Mouse (Mus musculus) stomach, embryonic 14.5 days (tissue): ENCODE measurements around the gene Eci1. TPM values are rescaled to one million over a fixed set of nuclear protein-coding genes. Genes with fewer than 3 reads are reported as not detected.

ENCODE experiments used
- ATAC-seq: fragments of 200-750 bp; cut with Nextera tagmentation; 2 replicates; pipeline ENCODE4 v1.8.0; 2017; ENCODE audit warnings: low read depth, moderate TSS enrichment; ENCODE audit not compliant: insufficient number of reproducible peaks, insufficient read depth, low FRiP score
- H3K27ac ChIP-seq: fragments of 300-500 bp; sonication (generic); 2 replicates; pipeline ENCODE4 v1.5.1; 2014; ENCODE audit warnings: mild to moderate bottlenecking, low read length, moderate library complexity, mixed read lengths
- H3K27me3 ChIP-seq: fragments of 300-500 bp; sonication (generic); 2 replicates; pipeline ENCODE4 v1.6.1; 2014; ENCODE audit warnings: low read length, control low read depth, mixed read lengths; ENCODE audit not compliant: control insufficient read depth, insufficient read depth
- H3K36me3 ChIP-seq: fragments of 300-500 bp; sonication (generic); 2 replicates; pipeline ENCODE4 v1.6.1; 2014; ENCODE audit warnings: mild to moderate bottlenecking, control low read depth, low read length, moderate library complexity, mixed read lengths; ENCODE audit not compliant: control insufficient read depth, insufficient read depth
- H3K4me1 ChIP-seq: fragments of 300-500 bp; sonication (generic); 2 replicates; pipeline ENCODE4 v1.6.1; 2014; ENCODE audit warnings: low read length, control low read depth, mixed read lengths; ENCODE audit not compliant: control insufficient read depth, insufficient read depth
- H3K4me2 ChIP-seq: fragments of 300-500 bp; sonication (generic); replicated peaks from 2 replicates; pipeline ENCODE4 v1.6.1; 2014; ENCODE audit warnings: low read depth, low read length, control low read depth
- H3K4me3 ChIP-seq: fragments of 300-500 bp; sonication (generic); 2 replicates; pipeline ENCODE4 v1.5.1; 2014; ENCODE audit warnings: low read depth, low read length, control low read depth
- H3K9ac ChIP-seq: fragments of 300-500 bp; sonication (generic); replicated peaks from 2 replicates; pipeline ENCODE4 v1.6.1; 2014; ENCODE audit warnings: low read depth, mild to moderate bottlenecking, control low read depth, low read length, moderate library complexity, mixed read lengths
- H3K9me3 ChIP-seq: fragments of 300-500 bp; sonication (generic); 2 replicates; pipeline ENCODE4 v1.6.1; 2016; ENCODE audit warnings: low read depth, low read length, control low read depth; ENCODE audit not compliant: control insufficient read depth
- WGBS: fragments of 180-500 bp; shearing (Covaris S2); extraction: QIAGEN DNeasy Blood & Tissue Kit; methylation state at CpG from one replicate; pipeline ENCODE4 v1.1.7; 2014; 5-methylcytosine and 5-hydroxymethylcytosine counted together
- polyA plus RNA-seq: library from polyadenylated mRNA; unstranded; fragments of >200 nt; fragmentation: Nextera tagmentation; extraction: Ambion mirVana; gene quantifications from 2 replicates; pipeline ENCODE4 v1.2.1, GENCODE M21; 2014

Gene Eci1
- polyA plus RNA-seq, 1 experiment from 2014 or later: 112 TPM

DNA sequence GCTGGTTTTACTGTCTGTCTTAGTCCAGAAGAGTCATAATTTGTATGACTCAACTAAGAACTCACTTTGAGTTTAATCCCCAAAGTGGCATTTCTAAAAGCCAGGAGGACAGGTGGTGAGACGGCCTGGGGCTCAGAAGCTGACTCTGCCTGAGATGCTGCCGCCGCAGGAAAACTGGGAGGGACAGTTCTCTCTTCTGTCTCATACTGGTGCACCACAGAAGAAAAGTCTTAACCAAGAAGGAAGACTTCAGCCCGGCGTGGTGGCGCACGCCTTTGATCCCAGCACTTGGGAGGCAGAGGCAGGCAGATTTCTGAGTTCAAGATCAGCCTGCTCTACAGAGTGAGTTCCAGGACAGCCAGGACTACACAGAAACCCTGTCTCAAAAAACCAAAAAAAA lies 536 bp upstream of the Eci1 start:
- H3K36me3 ChIP-seq: peaks cover 39% of the 10 kb centered on the region
- H3K4me2 ChIP-seq: no peak overlapping the region
- 93% methylated on average over 7 of the region's 7 CpGs for WGBS
- H3K27me3 ChIP-seq: no peaks in the 10 kb centered on the region
- H3K4me1 ChIP-seq: peaks cover 3% of the 10 kb centered on the region; the same call in 1 of the 2 replicates
- H3K9me3 ChIP-seq: no peaks in the 10 kb centered on the region
- no peak overlapping the region; the same call in 1 of the 2 replicates for H3K27ac ChIP-seq
- H3K4me3 ChIP-seq: 0 out of 2 replicates have a peak overlapping the region, but pooled peaks have one; percentile 75
- no peak overlapping the region for H3K9ac ChIP-seq
- no peak for ATAC-seq

DNA sequence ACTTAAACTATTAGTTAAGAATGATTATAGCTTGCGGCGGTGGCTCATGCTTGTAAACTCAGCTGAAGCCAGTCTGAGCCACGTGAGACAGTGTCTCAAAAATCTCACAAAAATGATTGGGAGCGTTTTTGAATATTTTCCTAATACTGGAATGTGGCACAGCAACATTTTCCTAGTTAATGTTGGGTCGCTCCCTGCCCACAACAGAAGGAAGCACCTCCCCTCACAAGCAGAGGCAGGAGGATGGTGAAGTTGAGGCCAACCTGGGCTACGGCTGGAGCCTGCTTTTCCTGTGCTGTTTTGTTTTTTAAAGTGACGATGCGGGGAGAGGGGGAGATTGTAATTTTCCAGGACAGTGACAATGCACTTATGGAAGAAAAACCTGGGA lies 723 bp downstream of the Eci1 start:
- peak overlapping the region; percentile 75 for H3K4me3 ChIP-seq
- peak overlapping the region; percentile 94; the same call in 1 of the 2 replicates for H3K9ac ChIP-seq
- H3K27me3 ChIP-seq: no peaks in the 10 kb centered on the region
- ATAC-seq: no peak
- peak overlapping the region; percentile 95 for H3K27ac ChIP-seq
- H3K9me3 ChIP-seq: no peaks in the 10 kb centered on the region
- H3K36me3 ChIP-seq: peaks cover 27% of the 10 kb centered on the region
- 2% methylated on average over 8 of the region's 8 CpGs for WGBS
- peaks cover 3% of the 10 kb centered on the region; the same call in 1 of the 2 replicates for H3K4me1 ChIP-seq
- H3K4me2 ChIP-seq: peak overlapping the region; percentile 55

DNA sequence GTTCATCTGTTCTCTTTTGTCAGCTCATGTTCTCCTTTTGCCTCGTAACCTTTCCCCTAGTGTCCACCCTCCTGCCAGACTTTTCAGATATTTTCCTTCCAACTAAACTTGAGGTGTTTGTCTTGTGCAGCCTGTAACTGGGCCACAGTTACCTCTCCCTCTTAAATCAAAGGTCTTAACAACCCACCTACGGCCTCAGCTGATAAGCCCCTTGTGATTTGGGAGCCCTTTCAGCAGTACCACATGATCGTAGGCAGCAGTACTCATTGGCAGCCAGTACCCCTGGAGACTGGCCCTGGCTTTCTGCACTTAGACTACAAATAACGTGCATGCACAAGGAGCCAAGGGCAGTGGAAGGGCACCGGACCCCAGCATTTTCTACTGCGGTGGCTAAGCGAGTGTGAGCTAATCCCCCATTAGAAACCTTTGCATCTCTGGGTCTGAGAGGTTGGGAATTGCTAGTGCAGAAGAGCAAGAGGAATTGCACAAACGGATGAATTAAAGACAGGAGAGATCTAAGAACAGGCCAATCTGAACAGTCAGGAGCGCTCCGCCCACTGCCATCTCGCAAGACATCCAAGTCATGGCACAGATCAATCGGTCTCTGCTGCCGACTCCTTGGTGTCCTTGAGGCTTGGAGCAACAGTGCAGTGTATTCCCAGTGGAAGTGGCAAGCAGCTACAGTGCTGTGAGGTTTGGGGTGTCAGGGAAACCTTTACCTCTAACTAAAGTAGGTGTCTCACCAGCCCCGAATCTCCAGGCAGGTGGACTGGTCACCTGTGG lies 3.0 kb downstream of the Eci1 start:
- ATAC-seq: peak; percentile 47; the same call in 1 of the 2 replicates
- H3K9me3 ChIP-seq: no peaks in the 10 kb centered on the region
- no peak overlapping the region for H3K9ac ChIP-seq
- peaks cover 8% of the 10 kb centered on the region for H3K36me3 ChIP-seq
- 82% methylated on average over 14 of the region's 14 CpGs for WGBS
- H3K27me3 ChIP-seq: no peaks in the 10 kb centered on the region
- peaks cover 3% of the 10 kb centered on the region; the same call in 1 of the 2 replicates for H3K4me1 ChIP-seq
- H3K4me2 ChIP-seq: no peak overlapping the region
- no peak overlapping the region for H3K4me3 ChIP-seq
- H3K27ac ChIP-seq: no peak overlapping the region

DNA sequence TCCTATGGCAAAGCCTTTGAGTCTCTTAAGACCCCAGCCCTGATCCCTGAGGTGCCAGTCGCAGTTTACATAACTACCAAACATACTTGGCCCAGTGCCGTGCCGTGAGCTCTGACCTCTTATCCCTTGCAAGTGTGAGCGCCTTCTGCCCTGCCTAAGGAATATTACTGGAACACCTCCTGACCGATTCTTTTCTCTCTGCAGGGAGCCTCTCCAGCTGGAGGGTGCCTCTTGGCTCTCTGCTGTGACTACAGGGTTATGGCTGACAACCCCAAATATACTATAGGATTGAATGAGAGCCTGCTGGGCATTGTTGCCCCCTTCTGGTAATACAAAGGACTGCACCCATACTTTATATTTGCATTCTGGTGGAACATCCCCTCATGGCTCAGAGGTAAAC lies 10.6 kb downstream of the Eci1 start:
- 73% methylated on average over 5 of the region's 5 CpGs for WGBS
- Histone ChIP-seq H3K27ac (no peak overlapping the region), H3K27me3 (no peaks in the 10 kb centered on the region), H3K4me1 (no peaks in the 10 kb centered on the region), H3K4me2 (no peak overlapping the region), H3K9me3 (no peaks in the 10 kb centered on the region), H3K9ac (no peak overlapping the region), H3K4me3 (no peak overlapping the region), H3K36me3 (peaks cover 43% of the 10 kb centered on the region)
- 0 out of 2 replicates have a peak, but pooled peaks have one; percentile 28 for ATAC-seq

DNA sequence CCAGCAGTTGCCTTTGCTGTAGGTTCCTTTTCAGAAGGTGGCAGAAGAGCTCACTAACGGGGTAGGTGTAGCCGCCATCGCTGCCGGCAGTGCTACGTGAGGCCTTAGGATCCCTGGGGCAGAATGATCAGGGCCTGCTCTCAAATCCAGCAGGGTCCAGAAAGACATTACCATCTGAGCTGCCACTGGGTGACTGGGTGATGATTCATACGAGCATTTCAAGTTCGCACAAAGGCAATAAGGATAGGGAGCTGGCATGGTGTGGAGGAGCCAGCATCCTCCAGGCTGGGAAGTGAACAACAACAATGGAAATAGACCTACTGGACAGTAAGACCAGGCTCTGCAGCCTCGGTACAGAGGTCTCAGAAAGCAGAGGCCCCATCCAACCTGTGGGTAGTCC lies 13.9 kb downstream of the Eci1 start:
- Histone ChIP-seq H3K4me1 (no peaks in the 10 kb centered on the region), H3K9ac (no peak overlapping the region), H3K27me3 (no peaks in the 10 kb centered on the region), H3K36me3 (peaks cover 57% of the 10 kb centered on the region), H3K4me3 (no peak overlapping the region), H3K4me2 (no peak overlapping the region), H3K27ac (no peak overlapping the region), H3K9me3 (no peaks in the 10 kb centered on the region)
- no peak for ATAC-seq
- WGBS: 89% methylated on average over 8 of the region's 8 CpGs

DNA sequence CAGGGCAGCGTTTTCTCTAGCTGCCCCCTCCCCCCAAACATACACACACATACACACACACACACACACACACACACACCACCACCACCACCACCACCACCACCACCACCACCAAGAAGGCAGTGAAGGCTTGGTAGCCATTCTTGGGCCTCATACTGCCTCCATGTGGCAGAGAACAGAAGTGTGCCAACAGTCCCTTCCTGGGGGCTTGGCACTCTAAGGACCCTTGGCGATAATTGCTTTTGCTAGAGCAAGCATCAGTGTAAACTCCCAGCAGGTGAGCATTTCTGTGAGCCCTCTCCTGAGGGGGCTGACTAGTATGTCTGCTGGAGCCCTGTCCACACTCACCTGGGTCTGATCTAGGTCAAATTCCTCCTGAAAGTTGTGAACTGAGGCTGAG lies 14.7 kb downstream of the Eci1 start:
- Histone ChIP-seq H3K4me3 (no peak overlapping the region), H3K36me3 (peaks cover 61% of the 10 kb centered on the region), H3K9ac (no peak overlapping the region), H3K4me1 (no peaks in the 10 kb centered on the region), H3K4me2 (no peak overlapping the region), H3K27me3 (no peaks in the 10 kb centered on the region), H3K9me3 (no peaks in the 10 kb centered on the region), H3K27ac (no peak overlapping the region)
- no peak for ATAC-seq
- 56% methylated on average over 2 of the region's 2 CpGs for WGBS

DNA sequence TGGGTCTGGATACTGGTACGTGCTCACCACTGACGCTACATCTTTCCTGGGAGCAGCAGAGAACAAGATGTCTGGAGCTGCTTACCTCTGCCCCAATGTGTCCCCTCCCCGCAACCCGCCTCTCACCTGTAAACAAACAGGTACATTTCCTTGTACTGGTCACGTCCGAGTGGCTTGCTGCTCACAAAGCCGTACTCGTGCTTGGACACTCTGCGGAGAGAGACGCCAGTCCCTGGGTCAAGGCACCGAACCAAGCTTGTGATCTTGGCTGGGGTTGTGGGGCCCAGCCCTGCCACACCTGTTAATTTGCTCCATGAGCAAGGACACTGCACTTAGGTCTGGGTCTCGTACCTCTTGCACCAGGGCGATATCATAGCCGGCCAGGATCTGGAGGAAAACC lies 15.7 kb downstream of the Eci1 start:
- Histone ChIP-seq H3K4me2 (no peak overlapping the region), H3K9ac (no peak overlapping the region), H3K4me3 (no peak overlapping the region), H3K9me3 (no peaks in the 10 kb centered on the region), H3K27me3 (no peaks in the 10 kb centered on the region), H3K27ac (no peak overlapping the region), H3K4me1 (no peaks in the 10 kb centered on the region), H3K36me3 (peaks cover 68% of the 10 kb centered on the region)
- no peak for ATAC-seq
- 84% methylated on average over 14 of the region's 14 CpGs for WGBS

DNA sequence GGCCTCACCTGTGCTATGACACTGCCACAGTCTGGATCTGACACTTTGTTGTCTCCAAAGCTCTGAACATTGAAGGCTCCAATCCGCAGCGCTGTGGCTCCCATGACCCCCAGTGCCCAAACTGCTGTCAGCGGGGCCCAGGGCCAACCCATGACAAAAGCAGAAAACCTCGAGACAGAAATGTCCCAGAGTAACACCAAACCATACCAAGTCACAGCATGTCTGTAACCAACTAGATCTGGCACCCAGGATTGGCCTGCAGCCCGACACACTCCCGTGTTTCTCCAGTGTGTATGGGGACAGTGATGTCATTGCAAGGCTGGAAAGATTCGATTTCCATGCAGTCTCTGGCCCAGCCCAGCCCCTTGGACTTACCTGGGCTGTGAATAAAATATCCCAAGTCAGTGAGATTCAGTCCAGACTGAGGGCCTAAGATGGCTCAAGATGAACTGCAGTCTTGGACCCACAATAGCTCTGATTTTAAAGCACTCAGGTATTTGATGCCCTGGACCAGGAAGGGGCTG lies 16.3 kb downstream of the Eci1 start, which contains the start of gene Dnase1l2:
TSS of gene Dnase1l2 (minus strand) at position 474 of the 524 bp plus-strand sequence.
- Histone ChIP-seq H3K27me3 (no peaks in the 10 kb centered on the region), H3K9ac (no peak within 1 kb of the TSS), H3K9me3 (no peaks in the 10 kb centered on the region), H3K4me3 (no peak within 1 kb of the TSS), H3K27ac (no peak within 1 kb of the TSS), H3K36me3 (peaks cover 69% of the 10 kb centered on the region), H3K4me2 (no peak within 1 kb of the TSS), H3K4me1 (no peaks in the 10 kb centered on the region)
- WGBS: 84% methylated on average over 7 of the region's 7 CpGs
- no peak for ATAC-seq
